Comparison of ENCODE assay signal across 11 mouse cellular contexts in the genomic region with DNA sequence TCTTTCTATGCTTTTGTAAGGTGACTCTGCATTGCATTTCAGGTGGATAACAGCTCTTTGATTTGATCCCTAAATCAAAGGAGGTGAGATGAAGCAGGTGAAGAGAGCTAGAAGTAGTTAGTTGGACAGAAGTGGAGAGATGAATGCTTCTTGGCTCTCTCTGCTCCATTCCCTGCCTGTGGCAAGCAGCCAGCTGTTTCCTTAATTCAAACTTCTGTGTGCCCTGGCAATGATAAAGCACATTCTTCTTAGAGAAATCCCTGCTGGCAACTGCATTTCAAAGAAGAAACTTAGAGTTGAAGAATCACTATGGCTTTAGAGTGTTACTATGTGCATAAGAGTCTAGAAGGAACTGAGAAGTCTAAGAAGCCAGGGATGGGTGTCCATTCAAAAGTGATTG.
DNase-seq lines count a peak whose midpoint lies in the region; ATAC-seq lines count a peak whose summit lies in the region.
"Had no signal": no experiment of that assay in that cellular context is flagged by ENCODE, and none has a peak within 500 bp of the region (broad histone marks: within the 10 kb centered on the region; RNA-seq: fewer than 3 reads in every experiment).

No protein-coding gene starts in this region.

- no peak overlapping the region for H3K4me3 ChIP-seq in forebrain, embryonic 14.5 days (ENCODE audit: low read depth, low read length)
- no peak overlapping the region for H3K4me3 ChIP-seq in forebrain, embryonic 11.5 days (ENCODE audit: low read depth, low read length)
- no peak overlapping the region for H3K4me3 ChIP-seq in limb, embryonic 13.5 days
- H3K4me3 ChIP-seq: erythroblast, embryonic 14.5 days had no signal

- DNase-seq in forebrain, embryonic 14.5 days (ENCODE audit: low spot score): peak; percentile 39
- DNase-seq in forebrain, embryonic 11.5 days (ENCODE audit: low spot score): no peak
- DNase-seq in left cerebral cortex, postnatal 4 days: peak; percentile 22
- DNase-seq in left cerebral cortex, postnatal 14 days (ENCODE audit: low spot score in 2 of 2): no peak
- DNase-seq in adrenal gland, postnatal 25 days: peak; percentile 22
- DNase-seq in left cerebral cortex, adult 11 months (ENCODE audit: low spot score): no peak
- DNase-seq: cerebellum, adult 8-10 months had no signal

- no peaks in the 10 kb centered on the region for H3K27me3 ChIP-seq in forebrain, embryonic 14.5 days (replicated peaks; ENCODE audit: control insufficient read depth, insufficient read depth, low read length)
- no peaks in the 10 kb centered on the region for H3K27me3 ChIP-seq in forebrain, embryonic 11.5 days (ENCODE audit: control insufficient read depth, insufficient read depth, low read length)
- H3K27me3 ChIP-seq in limb, embryonic 13.5 days: no peaks in the 10 kb centered on the region

- ATAC-seq in forebrain, embryonic 14.5 days: no peak
- ATAC-seq in forebrain, embryonic 11.5 days (replicated peaks; ENCODE audit: low FRiP score): no peak
- peak; percentile 14; the same call in 1 of the 2 replicates for ATAC-seq in limb, embryonic 13.5 days (ENCODE audit: low FRiP score, low read depth)
- no peak for ATAC-seq in megakaryocyte, adult 5-6 weeks (ENCODE audit: poor library complexity, severe bottlenecking)

- intact Hi-C loops in left cerebral cortex, postnatal 4 days (cut with DNase I): no loop called here
- intact Hi-C loops in left cerebral cortex, postnatal 14 days (cut with DNase I): no loop called here

- H3K9me3 ChIP-seq in forebrain, embryonic 14.5 days (replicated peaks; ENCODE audit: control insufficient read depth, low read length): no peaks in the 10 kb centered on the region
- H3K9me3 ChIP-seq in forebrain, embryonic 11.5 days (ENCODE audit: control insufficient read depth, low read length): no peaks in the 10 kb centered on the region
- no peaks in the 10 kb centered on the region for H3K9me3 ChIP-seq in limb, embryonic 13.5 days

- H3K27ac ChIP-seq in forebrain, embryonic 14.5 days (ENCODE audit: low read depth, low read length): no peak overlapping the region
- no peak overlapping the region for H3K27ac ChIP-seq in forebrain, embryonic 11.5 days (ENCODE audit: low read depth, low read length)
- H3K27ac ChIP-seq in limb, embryonic 13.5 days: 0 out of 2 replicates have a peak overlapping the region, but pooled peaks have one; percentile 6
- H3K27ac ChIP-seq: macrophage had no signal

- no peak overlapping the region for H3K9ac ChIP-seq in forebrain, embryonic 14.5 days (ENCODE audit: low read length)
- H3K9ac ChIP-seq in forebrain, embryonic 11.5 days (ENCODE audit: low read length): no peak overlapping the region
- H3K9ac ChIP-seq in limb, embryonic 13.5 days: no peak overlapping the region

- H3K4me1 ChIP-seq in forebrain, embryonic 14.5 days (ENCODE audit: control insufficient read depth, insufficient read depth, low read length): 0 out of 2 replicates have a peak, but pooled peaks cover 4% of the 10 kb centered on the region
- no peaks in the 10 kb centered on the region for H3K4me1 ChIP-seq in forebrain, embryonic 11.5 days (replicated peaks; ENCODE audit: control insufficient read depth, insufficient read depth, low read length)
- peaks cover 20% of the 10 kb centered on the region for H3K4me1 ChIP-seq in limb, embryonic 13.5 days

- H3K4me2 ChIP-seq in forebrain, embryonic 14.5 days (ENCODE audit: low read length): no peak overlapping the region
- H3K4me2 ChIP-seq in forebrain, embryonic 11.5 days (ENCODE audit: low read depth, low read length, severe bottlenecking): no peak overlapping the region
- no peak overlapping the region for H3K4me2 ChIP-seq in limb, embryonic 13.5 days (replicated peaks)

- H3K36me3 ChIP-seq in forebrain, embryonic 14.5 days (ENCODE audit: control insufficient read depth, insufficient read depth, low read length): no peaks in the 10 kb centered on the region
- no peaks in the 10 kb centered on the region for H3K36me3 ChIP-seq in forebrain, embryonic 11.5 days (ENCODE audit: control insufficient read depth, insufficient read depth, low read length)
- no peaks in the 10 kb centered on the region for H3K36me3 ChIP-seq in limb, embryonic 13.5 days

Comparison
In these comparisons a context has a peak if more than half of its experiments do, and no peak if none do; other contexts are left out.
1. DNase-seq: peak in forebrain, embryonic 14.5 days (single experiment), left cerebral cortex, postnatal 4 days (single experiment) and adrenal gland, postnatal 25 days (single experiment); none in forebrain, embryonic 11.5 days (single experiment), left cerebral cortex, postnatal 14 days (0 of 2) and left cerebral cortex, adult 11 months (single experiment).